Comparison of ENCODE assay signal across 17 mouse cellular contexts in the genomic region with DNA sequence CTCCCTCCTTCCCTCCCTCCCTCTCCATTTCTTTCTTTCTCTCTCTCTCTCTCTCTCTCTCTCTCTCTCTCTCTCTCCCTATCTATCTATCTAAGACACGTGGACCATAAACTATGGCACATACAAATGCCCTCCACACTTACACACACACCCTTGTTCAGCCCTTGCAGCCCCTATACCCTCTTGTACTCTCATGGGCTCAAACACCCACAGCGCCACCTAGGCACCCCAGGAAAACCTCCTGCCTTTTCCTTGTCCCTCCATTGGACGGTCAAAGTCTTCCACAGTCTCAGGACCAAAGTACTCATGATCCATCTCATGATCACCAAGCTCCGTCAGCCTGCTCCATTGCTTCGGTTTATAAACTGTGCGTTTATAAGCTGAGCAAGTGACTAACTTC. TPM values are rescaled to one million over a fixed set of nuclear protein-coding genes. Genes with fewer than 3 reads are reported as not detected.
DNase-seq lines count a peak whose midpoint lies in the region; ATAC-seq and TF ChIP-seq lines count a peak whose summit lies in the region.
"Had no signal": no experiment of that assay in that cellular context is flagged by ENCODE, and none has a peak within 500 bp of the region (broad histone marks: within the 10 kb centered on the region; RNA-seq: fewer than 3 reads in every experiment).

No protein-coding gene starts in this region.

- no peak overlapping the region for H3K27ac ChIP-seq in heart, postnatal 0 days (ENCODE audit: low read depth)
- no peak overlapping the region for H3K27ac ChIP-seq in midbrain, postnatal 0 days (ENCODE audit: low read depth, low read length)
- no peak overlapping the region for H3K27ac ChIP-seq in midbrain, embryonic 14.5 days (replicated peaks; ENCODE audit: low read depth, low read length)
- H3K27ac ChIP-seq in liver, embryonic 12.5 days: peak overlapping the region; percentile 98; the same call in 1 of the 2 replicates
- H3K27ac ChIP-seq: gastrocnemius, adult 2 months; limb, embryonic 15.5 days had no signal

- no peaks in the 10 kb centered on the region for H3K9me3 ChIP-seq in heart, postnatal 0 days (replicated peaks; ENCODE audit: control insufficient read depth, low read length)
- no peaks in the 10 kb centered on the region for H3K9me3 ChIP-seq in midbrain, postnatal 0 days (ENCODE audit: low read length)
- no peaks in the 10 kb centered on the region for H3K9me3 ChIP-seq in midbrain, embryonic 14.5 days (ENCODE audit: control insufficient read depth, low read length)
- no peaks in the 10 kb centered on the region for H3K9me3 ChIP-seq in liver, embryonic 12.5 days (replicated peaks)
- H3K9me3 ChIP-seq: limb, embryonic 15.5 days had no signal

- peaks cover 13% of the 10 kb centered on the region for H3K4me1 ChIP-seq in heart, postnatal 0 days (ENCODE audit: control insufficient read depth, insufficient read depth)
- H3K4me1 ChIP-seq in midbrain, postnatal 0 days (ENCODE audit: insufficient read depth, low read length): peaks cover 3% of the 10 kb centered on the region; the same call in 1 of the 2 replicates
- H3K4me1 ChIP-seq in midbrain, embryonic 14.5 days (ENCODE audit: control insufficient read depth, insufficient read depth, low read length): peaks cover 6% of the 10 kb centered on the region; the same call in 1 of the 2 replicates
- peaks cover 75% of the 10 kb centered on the region for H3K4me1 ChIP-seq in liver, embryonic 12.5 days

- no peak overlapping the region for H3K4me2 ChIP-seq in heart, postnatal 0 days (ENCODE audit: low read depth, low read length)
- no peak overlapping the region for H3K4me2 ChIP-seq in midbrain, postnatal 0 days (ENCODE audit: low read depth, low read length, poor library complexity, severe bottlenecking)
- no peak overlapping the region for H3K4me2 ChIP-seq in midbrain, embryonic 14.5 days (ENCODE audit: low read length)
- no peak overlapping the region for H3K4me2 ChIP-seq in liver, embryonic 12.5 days
- H3K4me2 ChIP-seq: limb, embryonic 15.5 days had no signal

- DNase-seq in heart, postnatal 0 days (ENCODE audit: low spot score): no peak
- DNase-seq in heart, postnatal 14 days: no peak
- no peak for DNase-seq in midbrain, postnatal 0 days (ENCODE audit: low spot score)
- DNase-seq in midbrain, embryonic 14.5 days: no peak
- no peak for DNase-seq in left cerebral cortex, postnatal 36 days (ENCODE audit: low spot score in 2 of 2)
- DNase-seq in gastrocnemius, postnatal 10 days: no peak
- DNase-seq: cerebellum, adult 11-12 months; gastrocnemius, adult 2 months; kidney, adult 18-20 months had no signal

- intact Hi-C loops in heart, postnatal 14 days (cut with DNase I): no loop called here
- intact Hi-C loops in left cerebral cortex, postnatal 36 days (cut with DNase I): no loop called here

- ATAC-seq in heart, postnatal 0 days (ENCODE audit: insufficient read depth, low read depth): no peak
- ATAC-seq in midbrain, postnatal 0 days (ENCODE audit: low FRiP score): no peak
- no peak for ATAC-seq in midbrain, embryonic 14.5 days (ENCODE audit: low FRiP score, low TSS enrichment)
- no peak for ATAC-seq in liver, embryonic 12.5 days
- ATAC-seq in monocyte, adult 5-6 weeks (replicated peaks; ENCODE audit: insufficient number of reproducible peaks, low FRiP score, low TSS enrichment, poor library complexity, severe bottlenecking): no peak

- H3K9ac ChIP-seq in heart, postnatal 0 days (replicated peaks; ENCODE audit: low read depth, low read length): no peak overlapping the region
- no peak overlapping the region for H3K9ac ChIP-seq in midbrain, postnatal 0 days (replicated peaks; ENCODE audit: low read length, poor library complexity, severe bottlenecking)
- H3K9ac ChIP-seq in midbrain, embryonic 14.5 days (replicated peaks; ENCODE audit: low read length): no peak overlapping the region
- peak overlapping the region; percentile 60 for H3K9ac ChIP-seq in liver, embryonic 12.5 days
- H3K9ac ChIP-seq: limb, embryonic 15.5 days had no signal

- WGBS in heart, postnatal 0 days: 67% methylated on average over 6 of the region's 6 CpGs
- 73% methylated on average over 6 of the region's 6 CpGs for WGBS in midbrain, postnatal 0 days
- 71% methylated on average over 6 of the region's 6 CpGs for WGBS in midbrain, embryonic 14.5 days
- WGBS in liver, embryonic 12.5 days (ENCODE audit: insufficient replicate concordance): 52% methylated on average over 6 of the region's 6 CpGs

- TF ChIP-seq CTCF in heart, postnatal 0 days (IDR thresholded peaks at IDR 0.05; ENCODE audit: low read depth): peak; percentile 24
- TF ChIP-seq CTCF in midbrain, postnatal 0 days (IDR thresholded peaks at IDR 0.05): peak; percentile 23

- no peaks in the 10 kb centered on the region for H3K27me3 ChIP-seq in heart, postnatal 0 days (ENCODE audit: control insufficient read depth, insufficient read depth, low read length)
- no peaks in the 10 kb centered on the region for H3K27me3 ChIP-seq in midbrain, postnatal 0 days (ENCODE audit: insufficient read depth, low read length)
- H3K27me3 ChIP-seq in midbrain, embryonic 14.5 days (ENCODE audit: control insufficient read depth, insufficient read depth, low read length): no peaks in the 10 kb centered on the region
- peaks cover 32% of the 10 kb centered on the region for H3K27me3 ChIP-seq in liver, embryonic 12.5 days (replicated peaks)
- H3K27me3 ChIP-seq: limb, embryonic 15.5 days had no signal

- TF ChIP-seq EP300 in heart, postnatal 0 days (IDR thresholded peaks at IDR 0.05; ENCODE audit: low read depth): no peak

- no peaks in the 10 kb centered on the region for H3K36me3 ChIP-seq in heart, postnatal 0 days (replicated peaks; ENCODE audit: control insufficient read depth, insufficient read depth, low read length)
- no peaks in the 10 kb centered on the region for H3K36me3 ChIP-seq in midbrain, postnatal 0 days (ENCODE audit: insufficient read depth, low read length)
- H3K36me3 ChIP-seq in midbrain, embryonic 14.5 days (ENCODE audit: control insufficient read depth, insufficient read depth, low read length): no peaks in the 10 kb centered on the region
- H3K36me3 ChIP-seq in liver, embryonic 12.5 days: no peaks in the 10 kb centered on the region
- H3K36me3 ChIP-seq: limb, embryonic 15.5 days had no signal

- no peak overlapping the region for H3K4me3 ChIP-seq in heart, postnatal 0 days (ENCODE audit: low read depth, low read length)
- H3K4me3 ChIP-seq in midbrain, postnatal 0 days (ENCODE audit: low read depth, low read length): no peak overlapping the region
- no peak overlapping the region for H3K4me3 ChIP-seq in midbrain, embryonic 14.5 days (replicated peaks; ENCODE audit: low read depth, low read length)
- no peak overlapping the region for H3K4me3 ChIP-seq in liver, embryonic 12.5 days
- H3K4me3 ChIP-seq: gastrocnemius, adult 2 months; limb, embryonic 15.5 days had no signal

RNA-seq across cellular contexts. Expression of a gene that starts 54.2 kb away (rescaled TPM):
- not detected in 2 replicates for total RNA-seq in heart, postnatal 0 days (2014; rRNA removed; ENCODE audit: low replicate concordance)
- polyA plus RNA-seq in heart, postnatal 0 days (2015; fragmentation: Nextera tagmentation; extraction: Ambion mirVana): 0.10 TPM in 1 of 2 replicates, not detected in the other
- under 1 TPM; 0.24 to 0.57 TPM for total RNA-seq in heart, postnatal 14 days (2021)
- total RNA-seq in midbrain, postnatal 0 days (2014; rRNA removed): 0.22 and 0.42 TPM in 2 replicates
- not detected in 2 replicates for polyA plus RNA-seq in midbrain, postnatal 0 days (2015; fragmentation: Nextera tagmentation; extraction: Ambion mirVana)
- polyA plus RNA-seq in midbrain, embryonic 14.5 days (2014; fragmentation: Nextera tagmentation; extraction: Ambion mirVana): not detected in 2 replicates
- not detected in 2 replicates for polyA plus RNA-seq in liver, embryonic 12.5 days (2016; fragmentation: Nextera tagmentation; extraction: Ambion mirVana)
- under 1 TPM; 0.35 to 0.82 TPM for total RNA-seq in left cerebral cortex, postnatal 36 days (2021)
- not detected in 3 replicates for total RNA-seq in monocyte, adult 5-6 weeks (2017)
- total RNA-seq in gastrocnemius, postnatal 10 days (2021): under 1 TPM in 1 of 2 experiments, not detected in 1; 0.16 TPM
- total RNA-seq: megakaryocyte, adult 5-6 weeks had no signal
- polyA plus RNA-seq: C2C12; hindbrain, embryonic 11.5 days; limb, embryonic 15.5 days; neural tube, embryonic 14.5 days; spleen, adult 2 months had no signal
